Mouse (Mus musculus): ENCODE measurements around the gene Plekha7. TPM values are rescaled to one million over a fixed set of nuclear protein-coding genes. Genes with fewer than 3 reads are reported as not detected.

The Plekha7 gene
- polyA plus RNA-seq, 1 experiment from 2014 or later = 25.7 TPM

GRCm38 (mm10) chr7:116240791-116241474 lies 67.2 kb downstream of the Plekha7 start:
- peaks cover 54% of the 10 kb centered on the region for H3K4me1 ChIP-seq (ENCODE audit: control insufficient read depth, insufficient read depth, low read length)
- no peaks in the 10 kb centered on the region for H3K9me3 ChIP-seq (replicated peaks; ENCODE audit: control insufficient read depth, low read length)
- no peak for ATAC-seq (replicated peaks; ENCODE audit: insufficient number of reproducible peaks, low FRiP score, low TSS enrichment)
- peaks cover 20% of the 10 kb centered on the region for H3K27me3 ChIP-seq (ENCODE audit: control insufficient read depth, insufficient read depth, low read length)
- H3K27ac ChIP-seq (ENCODE audit: low read depth, low read length) = peak overlapping the region; percentile 0; the same call in 1 of the 2 replicates
- 0 out of 2 replicates have a peak overlapping the region, but pooled peaks have one; percentile 28 for H3K9ac ChIP-seq (ENCODE audit: low read depth, low read length)
- H3K4me3 ChIP-seq (ENCODE audit: low read depth, low read length) = no peak overlapping the region
- 63% methylated on average over 12 of the region's 12 CpGs for WGBS (ENCODE audit: insufficient replicate concordance)
- H3K4me2 ChIP-seq = no peak overlapping the region
- H3K36me3 ChIP-seq (ENCODE audit: control insufficient read depth, insufficient read depth, low read length) = no peaks in the 10 kb centered on the region

- Histone ChIP-seq H3K4me3 (ENCODE audit: low read depth, low read length) (no peak overlapping the region), H3K9ac (ENCODE audit: low read depth, low read length) (no peak overlapping the region), H3K27ac (ENCODE audit: low read depth, low read length) (no peak overlapping the region), H3K9me3 (replicated peaks; ENCODE audit: control insufficient read depth, low read length) (no peaks in the 10 kb centered on the region), H3K4me2 (no peak overlapping the region), H3K4me1 (ENCODE audit: control insufficient read depth, insufficient read depth, low read length) (peaks cover 52% of the 10 kb centered on the region), H3K27me3 (ENCODE audit: control insufficient read depth, insufficient read depth, low read length) (peaks cover 20% of the 10 kb centered on the region), H3K36me3 (ENCODE audit: control insufficient read depth, insufficient read depth, low read length) (no peaks in the 10 kb centered on the region)
- WGBS (ENCODE audit: insufficient replicate concordance) = 67% methylated on average over 4 of the region's 4 CpGs
- no peak for ATAC-seq (replicated peaks; ENCODE audit: insufficient number of reproducible peaks, low FRiP score, low TSS enrichment)
These were observed 67.8 kb downstream of the Plekha7 start for GRCm38 (mm10) chr7:116240353-116240752.

GRCm38 (mm10) chr7:116238320-116238719 lies 69.9 kb downstream of the Plekha7 start:
- Histone ChIP-seq H3K27ac (ENCODE audit: low read depth, low read length) (peak overlapping the region; percentile 82), H3K27me3 (ENCODE audit: control insufficient read depth, insufficient read depth, low read length) (peaks cover 20% of the 10 kb centered on the region), H3K36me3 (ENCODE audit: control insufficient read depth, insufficient read depth, low read length) (no peaks in the 10 kb centered on the region), H3K9me3 (replicated peaks; ENCODE audit: control insufficient read depth, low read length) (no peaks in the 10 kb centered on the region), H3K4me3 (ENCODE audit: low read depth, low read length) (no peak overlapping the region), H3K9ac (ENCODE audit: low read depth, low read length) (no peak overlapping the region), H3K4me2 (peak overlapping the region; percentile 80; the same call in 1 of the 2 replicates), H3K4me1 (ENCODE audit: control insufficient read depth, insufficient read depth, low read length) (peaks cover 50% of the 10 kb centered on the region)
- ATAC-seq (replicated peaks; ENCODE audit: insufficient number of reproducible peaks, low FRiP score, low TSS enrichment) = no peak
- 73% methylated on average over 4 of the region's 4 CpGs for WGBS (ENCODE audit: insufficient replicate concordance)

- H3K27ac ChIP-seq (ENCODE audit: low read depth, low read length) = peak overlapping the region; percentile 82
- H3K27me3 ChIP-seq (ENCODE audit: control insufficient read depth, insufficient read depth, low read length) = peaks cover 20% of the 10 kb centered on the region
- ATAC-seq (replicated peaks; ENCODE audit: insufficient number of reproducible peaks, low FRiP score, low TSS enrichment) = peak; percentile 78
- H3K9me3 ChIP-seq (replicated peaks; ENCODE audit: control insufficient read depth, low read length) = no peaks in the 10 kb centered on the region
- peaks cover 56% of the 10 kb centered on the region for H3K4me1 ChIP-seq (ENCODE audit: control insufficient read depth, insufficient read depth, low read length)
- H3K9ac ChIP-seq (ENCODE audit: low read depth, low read length) = peak overlapping the region; percentile 80
- H3K36me3 ChIP-seq (ENCODE audit: control insufficient read depth, insufficient read depth, low read length) = no peaks in the 10 kb centered on the region
- peak overlapping the region; percentile 80 for H3K4me2 ChIP-seq
- 1% methylated on average over 68 of the region's 69 CpGs for WGBS (ENCODE audit: insufficient replicate concordance)
- H3K4me3 ChIP-seq (ENCODE audit: low read depth, low read length) = peak overlapping the region; percentile 52
These were observed 70.8 kb downstream of the Plekha7 start for GRCm38 (mm10) chr7:116237157-116237981.

GRCm38 (mm10) chr7:116236608-116237007 lies 71.6 kb downstream of the Plekha7 start:
- no peak for ATAC-seq (replicated peaks; ENCODE audit: insufficient number of reproducible peaks, low FRiP score, low TSS enrichment)
- H3K4me3 ChIP-seq (ENCODE audit: low read depth, low read length) = peak overlapping the region; percentile 52
- H3K9me3 ChIP-seq (replicated peaks; ENCODE audit: control insufficient read depth, low read length) = no peaks in the 10 kb centered on the region
- H3K27ac ChIP-seq (ENCODE audit: low read depth, low read length) = peak overlapping the region; percentile 82
- peak overlapping the region; percentile 80 for H3K9ac ChIP-seq (ENCODE audit: low read depth, low read length)
- H3K4me2 ChIP-seq = peak overlapping the region; percentile 80
- peaks cover 20% of the 10 kb centered on the region for H3K27me3 ChIP-seq (ENCODE audit: control insufficient read depth, insufficient read depth, low read length)
- WGBS (ENCODE audit: insufficient replicate concordance) = 46% methylated on average over 8 of the region's 8 CpGs
- peaks cover 57% of the 10 kb centered on the region for H3K4me1 ChIP-seq (ENCODE audit: control insufficient read depth, insufficient read depth, low read length)
- H3K36me3 ChIP-seq (ENCODE audit: control insufficient read depth, insufficient read depth, low read length) = no peaks in the 10 kb centered on the region

GRCm38 (mm10) chr7:116234287-116234806 lies 73.8 kb downstream of the Plekha7 start:
- H3K4me1 ChIP-seq (ENCODE audit: control insufficient read depth, insufficient read depth, low read length) = peaks cover 61% of the 10 kb centered on the region
- no peak overlapping the region for H3K4me3 ChIP-seq (ENCODE audit: low read depth, low read length)
- no peaks in the 10 kb centered on the region for H3K36me3 ChIP-seq (ENCODE audit: control insufficient read depth, insufficient read depth, low read length)
- peaks cover 20% of the 10 kb centered on the region for H3K27me3 ChIP-seq (ENCODE audit: control insufficient read depth, insufficient read depth, low read length)
- no peak for ATAC-seq (replicated peaks; ENCODE audit: insufficient number of reproducible peaks, low FRiP score, low TSS enrichment)
- no peaks in the 10 kb centered on the region for H3K9me3 ChIP-seq (replicated peaks; ENCODE audit: control insufficient read depth, low read length)
- no peak overlapping the region for H3K9ac ChIP-seq (ENCODE audit: low read depth, low read length)
- H3K4me2 ChIP-seq = peak overlapping the region; percentile 80; the same call in 1 of the 2 replicates
- 62% methylated on average over 7 of the region's 7 CpGs for WGBS (ENCODE audit: insufficient replicate concordance)
- H3K27ac ChIP-seq (ENCODE audit: low read depth, low read length) = no peak overlapping the region

- H3K27ac ChIP-seq (ENCODE audit: low read depth, low read length) = no peak overlapping the region
- H3K4me2 ChIP-seq = no peak overlapping the region
- no peak overlapping the region for H3K4me3 ChIP-seq (ENCODE audit: low read depth, low read length)
- no peaks in the 10 kb centered on the region for H3K9me3 ChIP-seq (replicated peaks; ENCODE audit: control insufficient read depth, low read length)
- no peaks in the 10 kb centered on the region for H3K36me3 ChIP-seq (ENCODE audit: control insufficient read depth, insufficient read depth, low read length)
- peaks cover 59% of the 10 kb centered on the region for H3K4me1 ChIP-seq (ENCODE audit: control insufficient read depth, insufficient read depth, low read length)
- WGBS (ENCODE audit: insufficient replicate concordance) = 52% methylated on average over 11 of the region's 11 CpGs
- no peak overlapping the region for H3K9ac ChIP-seq (ENCODE audit: low read depth, low read length)
- no peak for ATAC-seq (replicated peaks; ENCODE audit: insufficient number of reproducible peaks, low FRiP score, low TSS enrichment)
- H3K27me3 ChIP-seq (ENCODE audit: control insufficient read depth, insufficient read depth, low read length) = no peaks in the 10 kb centered on the region
These were observed 77.2 kb downstream of the Plekha7 start for GRCm38 (mm10) chr7:116230811-116231609.

GRCm38 (mm10) chr7:116226877-116227282 lies 81.3 kb downstream of the Plekha7 start:
- H3K27ac ChIP-seq (ENCODE audit: low read depth, low read length) = no peak overlapping the region
- peaks cover 70% of the 10 kb centered on the region for H3K4me1 ChIP-seq (ENCODE audit: control insufficient read depth, insufficient read depth, low read length)
- no peak overlapping the region for H3K4me2 ChIP-seq
- no peaks in the 10 kb centered on the region for H3K9me3 ChIP-seq (replicated peaks; ENCODE audit: control insufficient read depth, low read length)
- no peak overlapping the region for H3K4me3 ChIP-seq (ENCODE audit: low read depth, low read length)
- H3K27me3 ChIP-seq (ENCODE audit: control insufficient read depth, insufficient read depth, low read length) = no peaks in the 10 kb centered on the region
- WGBS (ENCODE audit: insufficient replicate concordance) = 84% methylated on average over 7 of the region's 7 CpGs
- no peak for ATAC-seq (replicated peaks; ENCODE audit: insufficient number of reproducible peaks, low FRiP score, low TSS enrichment)
- H3K36me3 ChIP-seq (ENCODE audit: control insufficient read depth, insufficient read depth, low read length) = no peaks in the 10 kb centered on the region
- no peak overlapping the region for H3K9ac ChIP-seq (ENCODE audit: low read depth, low read length)
